Mouse (Mus musculus) olfactory bulb, adult 2 months (tissue): Measurements from ENCODE around the gene Zfp385a. TPM values are rescaled to one million over a fixed set of nuclear protein-coding genes. Genes with fewer than 3 reads are reported as not detected.

Experiments used
- H3K27ac ChIP-seq: fragments of 200-500 bp; 2 replicates; pipeline ENCODE4 v1.5.1; 2012; ENCODE audit warnings: low read depth, low read length; ENCODE audit not compliant: insufficient read depth
- H3K4me1 ChIP-seq: fragments of 200-500 bp; 2 replicates; pipeline ENCODE4 v1.6.1; 2012; ENCODE audit warnings: low read length; ENCODE audit not compliant: control insufficient read depth, insufficient read depth
- H3K4me3 ChIP-seq: fragments of 200-500 bp; 2 replicates; pipeline ENCODE4 v1.5.1; 2012; ENCODE audit warnings: mild to moderate bottlenecking, low read depth, low read length, moderate library complexity; ENCODE audit not compliant: insufficient read depth
- CTCF ChIP-seq: fragments of 200-500 bp; IDR thresholded peaks from 2 replicates; pipeline ENCODE4 v1.5.1; 2012; ENCODE audit warnings: low read depth, mild to moderate bottlenecking, low read length, moderate library complexity; ENCODE audit not compliant: insufficient read depth
- POLR2A ChIP-seq: fragments of 200-500 bp; IDR thresholded peaks from 2 replicates; pipeline ENCODE4 v1.6.1; 2012; ENCODE audit warnings: mild to moderate bottlenecking, low read depth, low read length, moderate library complexity; ENCODE audit not compliant: insufficient read depth
- WGBS: fragments of 180-500 bp; shearing (Covaris S2); methylation state at CpG from one replicate; pipeline ENCODE4 v1.1.7; 2018; 5-methylcytosine and 5-hydroxymethylcytosine counted together
- polyA plus RNA-seq: library from polyadenylated mRNA; stranded (reverse); fragments of >200 nt; gene quantifications from 2 replicates; pipeline ENCODE4 v1.2.4, GENCODE M21; 2012; ENCODE audit warnings: low replicate concordance; ENCODE audit not compliant: missing spikeins, insufficient read depth, insufficient read length

Gene Zfp385a
- polyA plus RNA-seq, 1 experiment: not detected

- no peak for TF ChIP-seq POLR2A
- TF ChIP-seq CTCF: no peak
- WGBS: 4% methylated on average over 51 of the region's 51 CpGs
- H3K27ac ChIP-seq: no peak overlapping the region
- H3K4me1 ChIP-seq: peaks cover 18% of the 10 kb centered on the region
- H3K4me3 ChIP-seq: peak overlapping the region; percentile 50
Measured at GRCm38 (mm10) chr15:103365471-103366375, 25.8 kb upstream of the Zfp385a start.

DNA sequence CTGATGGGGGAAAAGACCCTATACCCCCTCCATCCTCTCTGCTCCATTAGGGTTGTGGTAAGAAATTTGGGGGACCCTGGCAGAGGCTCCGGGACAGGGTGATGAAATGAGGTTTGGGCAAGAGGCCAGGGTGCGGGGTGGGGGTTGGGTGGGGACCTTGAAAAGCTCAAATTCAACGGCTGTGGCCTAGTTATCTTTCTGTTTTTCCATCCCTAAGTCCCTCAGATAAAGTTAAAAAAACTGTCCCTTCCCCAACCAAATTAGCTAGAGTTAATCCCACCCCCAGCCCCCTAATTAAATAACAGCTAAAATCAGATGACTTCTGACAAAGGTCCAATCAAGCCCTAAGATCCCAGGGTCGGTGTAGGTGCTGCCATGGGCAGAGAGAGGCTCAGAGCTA, 24.9 kb upstream of the Zfp385a start:
- TF ChIP-seq POLR2A (no peak), CTCF (no peak)
- no peak overlapping the region for H3K27ac ChIP-seq
- H3K4me1 ChIP-seq: peaks cover 18% of the 10 kb centered on the region
- H3K4me3 ChIP-seq: no peak overlapping the region
- WGBS: 73% methylated on average over 4 of the region's 4 CpGs

GRCm38 (mm10) chr15:103363809-103364208, 23.9 kb upstream of the Zfp385a start:
- TF ChIP-seq CTCF (no peak), POLR2A (no peak)
- H3K4me1 ChIP-seq: peaks cover 22% of the 10 kb centered on the region
- H3K27ac ChIP-seq: no peak overlapping the region
- WGBS: 81% methylated on average over 1 of the region's 1 CpGs
- H3K4me3 ChIP-seq: no peak overlapping the region

- WGBS: 91% methylated on average over 3 of the region's 3 CpGs
- H3K4me1 ChIP-seq: peaks cover 25% of the 10 kb centered on the region
- H3K4me3 ChIP-seq: no peak overlapping the region
- no peak for TF ChIP-seq POLR2A
- no peak for TF ChIP-seq CTCF
- no peak overlapping the region for H3K27ac ChIP-seq
Measured at GRCm38 (mm10) chr15:103362950-103363349, 23.1 kb upstream of the Zfp385a start.

GRCm38 (mm10) chr15:103362333-103362732, 22.4 kb upstream of the Zfp385a start:
- H3K27ac ChIP-seq: no peak overlapping the region
- WGBS: 89% methylated on average over 6 of the region's 7 CpGs
- no peak for TF ChIP-seq POLR2A
- TF ChIP-seq CTCF: no peak

GRCm38 (mm10) chr15:103361269-103361668, 21.4 kb upstream of the Zfp385a start:
- TF ChIP-seq CTCF (no peak), POLR2A (no peak)
- H3K27ac ChIP-seq: no peak overlapping the region
- 100% methylated on average over 1 of the region's 1 CpGs for WGBS
- H3K4me3 ChIP-seq: no peak overlapping the region
- peaks cover 16% of the 10 kb centered on the region for H3K4me1 ChIP-seq

More at GRCm38 (mm10) chr15:103362333-103362732, 22.4 kb upstream of the Zfp385a start:
- Histone ChIP-seq H3K4me3 (no peak overlapping the region), H3K4me1 (peaks cover 25% of the 10 kb centered on the region)

DNA sequence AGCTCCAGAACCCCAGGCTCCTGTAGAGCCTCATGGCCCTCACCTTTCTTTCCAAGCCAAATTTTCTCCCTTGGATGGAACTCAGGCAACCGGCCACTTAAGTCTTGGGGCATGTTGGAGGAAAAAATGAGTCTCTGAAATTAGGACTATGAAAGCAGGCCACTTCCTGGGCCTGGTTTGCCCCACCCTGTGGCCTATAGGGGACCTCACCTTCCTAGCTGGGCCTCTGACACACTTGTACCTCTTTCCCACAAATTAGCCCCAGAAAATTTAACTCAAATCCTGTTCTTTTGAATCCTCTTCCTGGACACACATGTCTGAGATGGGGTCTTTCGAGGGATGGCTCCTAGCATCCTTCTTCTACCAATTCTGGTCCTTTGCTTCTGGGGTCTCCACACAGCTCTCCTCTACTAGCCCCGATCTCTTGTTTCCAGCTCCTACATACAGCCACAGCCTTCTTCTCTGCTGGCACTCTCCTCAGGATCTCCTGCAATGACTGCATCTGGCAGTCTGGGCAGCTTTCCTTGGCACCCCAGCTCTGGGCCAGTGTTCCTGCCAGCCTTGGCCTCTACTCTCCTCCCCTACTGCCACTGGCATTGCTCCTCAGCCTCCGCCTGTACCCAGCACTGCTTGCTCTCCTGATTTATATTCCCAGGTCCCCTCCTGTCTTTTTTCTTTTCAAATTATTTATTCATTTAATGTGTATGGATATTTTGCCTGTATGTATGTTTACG, 20.1 kb upstream of the Zfp385a start:
- peaks cover 7% of the 10 kb centered on the region for H3K4me1 ChIP-seq
- TF ChIP-seq CTCF: no peak
- no peak for TF ChIP-seq POLR2A
- H3K4me3 ChIP-seq: no peak overlapping the region
- no peak overlapping the region for H3K27ac ChIP-seq
- WGBS: 85% methylated on average over 5 of the region's 5 CpGs

DNA sequence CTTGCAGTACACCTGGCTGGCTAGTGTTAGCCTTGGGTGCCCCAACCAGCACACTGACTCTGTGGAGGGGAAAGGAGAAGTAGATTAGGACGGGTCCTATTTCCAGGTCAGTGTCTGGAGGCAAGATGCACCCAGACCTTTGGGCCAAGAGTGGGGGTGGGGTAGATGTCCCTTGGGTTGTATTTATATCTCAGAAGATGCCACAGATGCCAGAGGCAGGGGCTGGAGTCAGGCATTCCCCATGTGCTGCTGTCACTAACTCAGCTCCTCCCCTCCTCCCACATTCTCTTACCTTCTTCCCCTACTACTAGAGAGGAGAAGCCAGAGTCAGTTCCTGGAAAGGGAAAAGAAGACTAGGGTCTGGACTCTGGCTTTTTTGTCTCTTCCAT, 19.2 kb upstream of the Zfp385a start:
- 76% methylated on average over 1 of the region's 1 CpGs for WGBS
- H3K27ac ChIP-seq: no peak overlapping the region
- H3K4me1 ChIP-seq: peaks cover 7% of the 10 kb centered on the region
- H3K4me3 ChIP-seq: no peak overlapping the region
- TF ChIP-seq POLR2A (no peak), CTCF (no peak)
